Mouse (Mus musculus) MEL (cell line): ENCODE data around the gene Agap2. TPM values are rescaled to one million over a fixed set of nuclear protein-coding genes. Genes with fewer than 3 reads are reported as not detected.

Source experiments
- DNase-seq: peaks from one replicate; pipeline ENCODE4 v3.0.0; 2011; ENCODE audit warnings: low read depth, low spot score
- H3K27ac ChIP-seq: 2 replicates; pipeline ENCODE4 v1.5.1; 2012; ENCODE audit warnings: low read depth, mild to moderate bottlenecking, control low read depth, low read length, moderate library complexity; ENCODE audit not compliant: control insufficient read depth
- H3K27me3 ChIP-seq, 2 experiments: fragments of 150-350 bp in 1 of 2; sonication (generic) in 1 of 2; 2 replicates each; pipeline ENCODE4 v1.6.1; 2012; ENCODE audit warnings: low read length in 2 of 2, mild to moderate bottlenecking in 2 of 2, improper control_type of control experiment in 1 of 2, moderate library complexity in 1 of 2; ENCODE audit not compliant: insufficient read depth in 2 of 2, control insufficient read depth in 1 of 2
- H3K36me3 ChIP-seq, 2 experiments: 2 replicates each; pipeline ENCODE4 v1.6.1; 2012 to 2014; ENCODE audit warnings: low read length in 2 of 2, improper control_type of control experiment in 1 of 2, inconsistent platforms in 1 of 2, mild to moderate bottlenecking in 1 of 2; ENCODE audit not compliant: insufficient read depth in 2 of 2, control insufficient read depth in 1 of 2
- H3K4me1 ChIP-seq, 2 experiments: fragments of 150-350 bp in 1 of 2; sonication (generic) in 1 of 2; 2 replicates each; pipeline ENCODE4 v1.6.1; 2012; ENCODE audit warnings: low read length in 2 of 2, improper control_type of control experiment in 1 of 2, mild to moderate bottlenecking in 1 of 2; ENCODE audit not compliant: insufficient read depth in 2 of 2, control insufficient read depth in 1 of 2
- H3K4me3 ChIP-seq, 2 experiments: fragments of 150-350 bp in 1 of 2; sonication (generic) in 1 of 2; 2 replicates each; pipeline ENCODE4 v1.5.1; 2012; ENCODE audit warnings: low read depth in 2 of 2, low read length in 2 of 2, mild to moderate bottlenecking in 2 of 2, moderate library complexity in 2 of 2, control low read depth in 1 of 2, improper control_type of control experiment in 1 of 2; ENCODE audit not compliant: control insufficient read depth in 1 of 2, insufficient read depth in 1 of 2
- H3K79me2 ChIP-seq: 2 replicates; pipeline ENCODE4 v1.6.1; 2012; ENCODE audit warnings: mild to moderate bottlenecking, low read length, moderate library complexity; ENCODE audit not compliant: control insufficient read depth, poor library complexity, insufficient read depth
- H3K9ac ChIP-seq: 2 replicates; pipeline ENCODE4 v1.6.1; 2012; ENCODE audit warnings: low read depth, mild to moderate bottlenecking, control low read depth, low read length, moderate library complexity; ENCODE audit not compliant: control insufficient read depth, poor library complexity, severe bottlenecking
- H3K9me3 ChIP-seq: fragments of 150-350 bp; sonication (generic); replicated peaks from 2 replicates; pipeline ENCODE4 v1.6.1; 2012; ENCODE audit warnings: mild to moderate bottlenecking, low read length, improper control_type of control experiment, moderate library complexity; ENCODE audit not compliant: insufficient read depth
- BHLHE40 ChIP-seq: IDR thresholded peaks from 2 replicates; pipeline ENCODE4 v1.6.1; 2012; ENCODE audit warnings: low read depth, mild to moderate bottlenecking, inconsistent platforms, low read length, improper control_type of control experiment, borderline replicate concordance
- CHD2 ChIP-seq: IDR thresholded peaks from 2 replicates; pipeline ENCODE4 v1.6.1; 2011; ENCODE audit warnings: low read length, improper control_type of control experiment
- E2F4 ChIP-seq: IDR thresholded peaks from 2 replicates; pipeline ENCODE4 v1.6.1; 2011; ENCODE audit warnings: low read depth, low read length, improper control_type of control experiment, borderline replicate concordance
- ELF1 ChIP-seq: IDR thresholded peaks from 2 replicates; pipeline ENCODE4 v1.6.1; 2014; ENCODE audit warnings: low read depth, mild to moderate bottlenecking, inconsistent platforms, low read length, improper control_type of control experiment, moderate library complexity
- ETS1 ChIP-seq: IDR thresholded peaks from 2 replicates; pipeline ENCODE4 v1.6.1; 2012; ENCODE audit warnings: low read depth, mild to moderate bottlenecking, inconsistent platforms, low read length, improper control_type of control experiment, moderate library complexity
- GATA1 ChIP-seq: IDR thresholded peaks from 2 replicates; pipeline ENCODE4 v1.6.1; 2011; ENCODE audit warnings: low read depth, low read length, improper control_type of control experiment
- KAT2A ChIP-seq: conservative IDR thresholded peaks from 2 replicates; pipeline ENCODE4 v1.6.1; 2012; ENCODE audit warnings: low read depth, low read length, improper control_type of control experiment, inconsistent platforms
- MAX ChIP-seq: IDR thresholded peaks from 2 replicates; pipeline ENCODE4 v1.6.1; 2011; ENCODE audit warnings: low read length, improper control_type of control experiment
- MXI1 ChIP-seq: IDR thresholded peaks from 2 replicates; pipeline ENCODE4 v1.6.1; 2011; ENCODE audit warnings: mild to moderate bottlenecking, low read depth, low read length, improper control_type of control experiment
- NELFE ChIP-seq: IDR thresholded peaks from 2 replicates; pipeline ENCODE4 v1.6.1; 2011; ENCODE audit warnings: low read depth, low read length, improper control_type of control experiment
- NRF1 ChIP-seq: IDR thresholded peaks from 2 replicates; pipeline ENCODE4 v1.6.1; 2014; ENCODE audit warnings: low read depth, mild to moderate bottlenecking, inconsistent platforms, low read length, improper control_type of control experiment, moderate library complexity; ENCODE audit not compliant: poor library complexity, insufficient read depth, severe bottlenecking
- POLR2AphosphoS5 ChIP-seq: IDR thresholded peaks from 2 replicates; pipeline ENCODE4 v1.6.1; 2012; ENCODE audit warnings: low read depth, borderline replicate concordance, mild to moderate bottlenecking, inconsistent platforms, low read length, moderate library complexity, mixed read lengths
- RAD21 ChIP-seq: IDR thresholded peaks from 2 replicates; pipeline ENCODE4 v1.6.1; 2011; ENCODE audit warnings: mild to moderate bottlenecking, low read depth, low read length, improper control_type of control experiment
- SIN3A ChIP-seq: IDR thresholded peaks from 2 replicates; pipeline ENCODE4 v1.6.1; 2012; ENCODE audit warnings: low read length, improper control_type of control experiment, inconsistent platforms
- USF2 ChIP-seq, 2 experiments: IDR thresholded peaks; 2 replicates each; pipeline ENCODE4 v1.6.1; 2011 to 2012; ENCODE audit warnings: improper control_type of control experiment in 2 of 2, low read length in 2 of 2, borderline replicate concordance in 1 of 2, inconsistent platforms in 1 of 2, low read depth in 1 of 2, mild to moderate bottlenecking in 1 of 2; ENCODE audit not compliant: insufficient read depth in 1 of 2
- polyA plus RNA-seq, 2 experiments: library from polyadenylated mRNA; stranded (reverse) in 1 of 2; unstranded in 1 of 2; fragments of >175 nt in 1 of 2; fragments of >200 nt in 1 of 2; gene quantifications; 2 replicates each; pipeline versions ENCODE4 v1.2.1 to v1.2.4; 2012; ENCODE audit warnings: low replicate concordance in 2 of 2, low read depth in 1 of 2; ENCODE audit not compliant: insufficient read length in 2 of 2, insufficient read depth in 1 of 2, missing spikeins in 1 of 2
- total RNA-seq: library from RNA; depleted of rRNA; stranded (reverse); fragments of 300-350 nt; gene quantifications from 2 replicates; pipeline ENCODE4 v1.2.3, GENCODE M21; 2012

Agap2 gene
- total and polyA plus RNA-seq, 3 experiments: 0.04 to 0.46 TPM; not detected in 1

GRCm38 (mm10) chr10:127091507-127092396 is 16.7 kb downstream of the Agap2 start:
- H3K4me3 ChIP-seq: no peak overlapping the region
- H3K27ac ChIP-seq: no peak overlapping the region
- no peak for DNase-seq
- 0 out of 2 replicates have a peak, but pooled peaks have one; percentile 17 for TF ChIP-seq POLR2AphosphoS5
- no peak for TF ChIP-seq CHD2
- H3K9ac ChIP-seq: no peak overlapping the region
- no peaks in the 10 kb centered on the region for H3K79me2 ChIP-seq
- no peaks in the 10 kb centered on the region for H3K4me1 ChIP-seq
- H3K9me3 ChIP-seq: no peaks in the 10 kb centered on the region
- H3K27me3 ChIP-seq: no peaks in the 10 kb centered on the region
- peaks cover 0 to 3% of the 10 kb centered on the region in 2 experiments; a peak in 1 of 4 replicates for H3K36me3 ChIP-seq

GRCm38 (mm10) chr10:127092742-127093141 is 17.7 kb downstream of the Agap2 start:
- no peak for DNase-seq
- no peaks in the 10 kb centered on the region for H3K9me3 ChIP-seq
- H3K9ac ChIP-seq: no peak overlapping the region
- H3K79me2 ChIP-seq: no peaks in the 10 kb centered on the region
- peaks cover 0 to 3% of the 10 kb centered on the region in 2 experiments; a peak in 1 of 4 replicates for H3K36me3 ChIP-seq
- H3K27me3 ChIP-seq: no peaks in the 10 kb centered on the region
- no peak overlapping the region for H3K4me3 ChIP-seq
- TF ChIP-seq KAT2A (no peak), GATA1 (no peak), MAX (no peak), MXI1 (no peak), USF2 (IDR thresholded peaks at IDR 0.05; ENCODE audit: borderline replicate concordance in 1 of 2, insufficient read depth in 1 of 2, low read depth in 1 of 2, low read length in 2 of 2) (no peak), SIN3A (no peak), E2F4 (no peak), BHLHE40 (no peak), ELF1 (no peak), RAD21 (no peak), NELFE (no peak), CHD2 (no peak), ETS1 (no peak), NRF1 (no peak)
- H3K4me1 ChIP-seq: no peaks in the 10 kb centered on the region
- no peak overlapping the region for H3K27ac ChIP-seq
